Mouse (Mus musculus) small intestine, adult 2 months (tissue): ENCODE measurements at regions not wholly inside any gene's neighbourhood (a gene's known extent, or its start where the extent isn't known, plus 50 kb on each side); places are given as distances from the start of the nearest gene placed in this dataset.

Experiments used
- CTCF ChIP-seq: fragments of 200-500 bp; IDR thresholded peaks from 2 replicates; pipeline ENCODE4 v1.5.1; 2012; ENCODE audit warnings: low read depth, mild to moderate bottlenecking, control low read depth, inconsistent platforms, low read length, moderate library complexity, mixed read lengths; ENCODE audit not compliant: insufficient replicate concordance, insufficient read length; ENCODE audit errors: extremely low read depth
- POLR2A ChIP-seq: fragments of 200-500 bp; IDR thresholded peaks from 2 replicates; pipeline ENCODE4 v1.6.1; 2012; ENCODE audit warnings: low read depth, mild to moderate bottlenecking, control low read depth, inconsistent platforms, low read length, moderate library complexity

DNA sequence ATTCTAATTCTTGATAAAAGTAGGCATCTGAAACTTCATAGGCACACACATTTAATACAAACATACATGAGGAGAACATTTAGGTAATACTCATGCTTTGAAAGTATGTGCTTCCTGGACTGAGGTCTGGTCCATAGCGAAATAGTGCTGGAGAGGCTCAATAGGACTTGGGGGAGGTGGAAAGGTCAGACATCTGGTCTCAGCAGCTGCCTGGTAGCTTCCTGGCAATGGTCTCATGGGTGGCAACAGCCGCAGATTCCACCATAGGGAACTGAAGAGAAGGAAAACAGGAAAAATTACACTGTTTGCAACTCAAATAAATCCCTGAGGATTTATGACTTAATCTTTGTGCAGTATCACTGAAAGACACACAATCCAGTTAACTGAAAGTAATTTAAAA is 174.0 kb downstream of the Icos start:
- no peak for TF ChIP-seq CTCF
- no peak for TF ChIP-seq POLR2A
